Comparison of ENCODE assay signal across 1 mouse cellular context in the genomic region with DNA sequence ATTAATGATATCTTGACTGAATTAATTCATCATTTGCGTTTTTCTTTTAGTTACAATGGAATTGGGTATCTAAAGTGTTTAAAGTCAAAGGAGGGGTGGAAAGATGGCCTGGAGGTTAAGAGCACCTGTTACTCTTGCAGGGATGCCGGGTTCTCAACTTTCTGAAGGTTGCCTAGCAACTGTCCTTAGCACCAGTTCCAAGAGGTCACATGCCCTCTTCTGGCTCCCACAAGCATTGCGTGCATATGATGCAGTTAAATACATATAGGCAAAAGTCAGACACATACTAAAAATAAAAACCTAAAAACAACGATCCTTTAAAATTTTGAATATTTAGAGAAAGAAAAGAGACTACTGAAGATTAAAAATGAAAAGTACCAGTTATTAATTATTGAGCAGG.
TF ChIP-seq lines count a peak whose summit lies in the region.

No protein-coding gene starts in this region.

TF ChIP-seq in CH12.LX, 34 proteins besides CTCF, POLR2A, EP300 and RAD21:
- TF ChIP-seq JUND (conservative IDR thresholded peaks at IDR 0.05; ENCODE audit: low read depth, low read length) = no peak
- TF ChIP-seq SMC3 (IDR thresholded peaks at IDR 0.05; ENCODE audit: low read depth, low read length) = peak; percentile 31
- no peak for TF ChIP-seq GABPA (IDR thresholded peaks at IDR 0.05; ENCODE audit: insufficient replicate concordance, low read depth, low read length)
- TF ChIP-seq RCOR1 (conservative IDR thresholded peaks at IDR 0.05; ENCODE audit: low read depth, low read length) = no peak
- TF ChIP-seq USF1 (IDR thresholded peaks at IDR 0.05; ENCODE audit: low read depth, low read length) = peak; percentile 24
- no peak for TF ChIP-seq ZKSCAN1 (IDR thresholded peaks at IDR 0.05; ENCODE audit: borderline replicate concordance, low read depth, low read length)
- TF ChIP-seq MXI1 (IDR thresholded peaks at IDR 0.05; ENCODE audit: low read depth, low read length) = no peak
TF ChIP-seq in CH12.LX: peak in this region for 2.
